ENCODE assay signal across 8 mouse cellular contexts in the genomic region with DNA sequence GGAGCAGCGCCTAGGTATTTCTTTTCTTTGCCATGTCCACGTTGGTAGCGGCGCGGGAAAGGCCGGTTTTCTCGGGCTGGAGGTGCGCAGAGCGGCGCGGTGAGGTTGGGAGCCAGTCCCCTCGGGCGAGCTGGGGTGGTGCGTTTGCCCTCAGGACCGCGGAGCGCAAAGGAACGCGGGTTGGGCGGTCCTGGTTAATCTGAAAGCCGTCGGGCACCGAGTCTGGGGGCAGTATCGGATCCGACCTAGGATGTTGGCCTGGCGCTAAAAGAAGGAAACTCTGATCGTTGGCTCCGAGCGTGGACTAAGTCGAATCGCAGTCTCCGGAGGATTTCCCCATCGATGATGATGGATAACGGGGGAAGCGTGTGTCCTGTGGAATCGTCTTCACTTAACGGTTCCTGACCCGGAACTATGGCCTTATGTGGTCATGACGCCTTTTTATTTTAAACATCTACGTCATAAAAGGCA. TPM values are rescaled to one million over a fixed set of nuclear protein-coding genes. Genes with fewer than 3 reads are reported as not detected.
A peak's percentile ranks its signal among the peaks of the same experiment; 100 is the strongest.
DNase-seq lines count a peak whose midpoint lies in the region; ATAC-seq lines count a peak whose summit lies in the region.
"Not testable (repeated sequence)": the region's sequence is repeated elsewhere in the genome, so short reads cannot be mapped to it uniquely, and the experiment has no call there.

No protein-coding gene starts in this region.

- H3K27me3 ChIP-seq in embryonic facial prominence, embryonic 10.5 days (replicated peaks; ENCODE audit: low read depth, poor library complexity, severe bottlenecking); limb, embryonic 11.5 days (ENCODE audit: control insufficient read depth, insufficient read depth, low read length): not testable (repeated sequence)

- peak; percentile 36 for DNase-seq in 3134 (ENCODE audit: extremely low read depth, insufficient read length, low spot score)
- DNase-seq in adrenal gland, postnatal 36 days: peak; percentile 7 to 14
- peak; percentile 24 for DNase-seq in embryonic facial prominence, embryonic 10.5 days (ENCODE audit: low spot score)
- peak; percentile 6 to 45 for DNase-seq in heart, adult 18-20 months
- peak; percentile 65 for DNase-seq in induced T-regulatory cell, adult 2 months (ENCODE audit: low read depth)
- not testable (repeated sequence) for DNase-seq in limb, embryonic 11.5 days (ENCODE audit: low spot score)
- peak; percentile 37 for DNase-seq in retina, postnatal 1 day

- not testable (repeated sequence) for H3K79me2 ChIP-seq in macrophage (ENCODE audit: inconsistent target)

- peak; percentile 82 for ATAC-seq in limb, embryonic 11.5 days (ENCODE audit: insufficient number of reproducible peaks, low FRiP score, low TSS enrichment, low read depth)

- peak overlapping the region; percentile 25; the same call in 1 of the 2 replicates for H3K4me2 ChIP-seq in limb, embryonic 11.5 days (ENCODE audit: low read depth, severe bottlenecking)

- peaks cover 11% of the 10 kb centered on the region for H3K9me3 ChIP-seq in embryonic facial prominence, embryonic 10.5 days
- H3K9me3 ChIP-seq in limb, embryonic 11.5 days (ENCODE audit: control insufficient read depth, low read length): not testable (repeated sequence)

- not testable (repeated sequence) for H3K9ac ChIP-seq in limb, embryonic 11.5 days (ENCODE audit: low read length)

- peak overlapping the region; percentile 51 for H3K4me3 ChIP-seq in embryonic facial prominence, embryonic 10.5 days
- H3K4me3 ChIP-seq in limb, embryonic 11.5 days (ENCODE audit: low read depth, low read length): peak overlapping the region; percentile 16; the same call in 1 of the 2 replicates
- peak overlapping the region; percentile 25 for H3K4me3 ChIP-seq in macrophage (ENCODE audit: inconsistent target)

- not testable (repeated sequence) for H3K4me1 ChIP-seq in embryonic facial prominence, embryonic 10.5 days; limb, embryonic 11.5 days (ENCODE audit: control insufficient read depth, insufficient read depth, low read length)

- 19% methylated on average over 26 of the region's 40 CpGs for WGBS in embryonic facial prominence, embryonic 10.5 days
- WGBS in limb, embryonic 11.5 days: 17% methylated on average over 23 of the region's 40 CpGs
- 10% methylated on average over 14 of the region's 40 CpGs for WGBS in macrophage (ENCODE audit: missing documents)

- not testable (repeated sequence) for H3K27ac ChIP-seq in embryonic facial prominence, embryonic 10.5 days (replicated peaks); limb, embryonic 11.5 days (replicated peaks; ENCODE audit: low read depth, low read length); macrophage

- H3K36me3 ChIP-seq in embryonic facial prominence, embryonic 10.5 days (replicated peaks); limb, embryonic 11.5 days (ENCODE audit: control insufficient read depth, insufficient read depth, low read length); macrophage (ENCODE audit: inconsistent target): not testable (repeated sequence)

RNA-seq across cellular contexts. Expression of a gene that starts 0.6 kb away (rescaled TPM):
- 10 to 100 TPM in 1 of 2 experiments, 1 to 10 TPM in 1; 9.5 to 10.1 TPM for total RNA-seq in adrenal gland, postnatal 36 days (2021)
- polyA plus RNA-seq in embryonic facial prominence, embryonic 10.5 days (2016; fragmentation: Nextera tagmentation; extraction: Ambion mirVana): 5.1 and 5.7 TPM in 2 replicates
- total RNA-seq in heart, adult 18-20 months (2021): 1 to 10 TPM; 8.4 TPM
- 6.8 and 7.0 TPM in 2 replicates for polyA plus RNA-seq in limb, embryonic 11.5 days (2014; fragmentation: Nextera tagmentation; extraction: Ambion mirVana)
- total RNA-seq in macrophage (2018; cell fraction: chromatin; rRNA removed): 10 to 100 TPM; 11.1 to 50.3 (median 32.2) TPM
- total RNA-seq in macrophage (2018; cell fraction: cytosol; rRNA removed): 1 to 10 TPM; 2.3 to 5.3 (median 3.8) TPM
- 10 to 100 TPM; 12.2 to 40.1 (median 20.6) TPM for total RNA-seq in macrophage (2018; cell fraction: nucleus; rRNA removed)
- 2.2 to 5.3 TPM (median 2.6 TPM) in 3 replicates for polyA plus RNA-seq in macrophage (2018)

RNA-seq across cellular contexts. Expression of a gene that starts 31.2 kb away (rescaled TPM):
- 10 to 100 TPM; 26.3 to 32.8 TPM for total RNA-seq in adrenal gland, postnatal 36 days (2021)
- polyA plus RNA-seq in embryonic facial prominence, embryonic 10.5 days (2016; fragmentation: Nextera tagmentation; extraction: Ambion mirVana): 84.5 and 85.9 TPM in 2 replicates
- 10 to 100 TPM; 18.2 to 20.0 TPM for total RNA-seq in heart, adult 18-20 months (2021)
- 116 and 120 TPM in 2 replicates for polyA plus RNA-seq in limb, embryonic 11.5 days (2014; fragmentation: Nextera tagmentation; extraction: Ambion mirVana)
- 10 to 100 TPM in 8 of 26 experiments, 1 to 10 TPM in 18; 2.2 to 34.7 (median 7.9) TPM for total RNA-seq in macrophage (2018; cell fraction: chromatin; rRNA removed)
- total RNA-seq in macrophage (2018; cell fraction: cytosol; rRNA removed): 10 to 100 TPM in 5 of 26 experiments, 1 to 10 TPM in 21; 3.9 to 16.4 (median 7.0) TPM
- 10 to 100 TPM in 2 of 26 experiments, 1 to 10 TPM in 24; 1.6 to 18.0 (median 4.6) TPM for total RNA-seq in macrophage (2018; cell fraction: nucleus; rRNA removed)
- polyA plus RNA-seq in macrophage (2018): 5.0 to 19.5 TPM (median 14.1 TPM) in 3 replicates

RNA-seq across cellular contexts. Expression of a gene that starts 51.4 kb away (rescaled TPM):
- 10 to 100 TPM; 13.0 to 13.6 TPM for total RNA-seq in adrenal gland, postnatal 36 days (2021)
- polyA plus RNA-seq in embryonic facial prominence, embryonic 10.5 days (2016; fragmentation: Nextera tagmentation; extraction: Ambion mirVana): 13.4 and 15.0 TPM in 2 replicates
- 1 to 10 TPM; 6.1 to 7.2 TPM for total RNA-seq in heart, adult 18-20 months (2021)
- 17.1 and 17.7 TPM in 2 replicates for polyA plus RNA-seq in limb, embryonic 11.5 days (2014; fragmentation: Nextera tagmentation; extraction: Ambion mirVana)
- total RNA-seq in macrophage (2018; cell fraction: chromatin; rRNA removed): 100 to 1,000 TPM in 15 of 26 experiments, 10 to 100 TPM in 11; 58.4 to 142 (median 103) TPM
- 10 to 100 TPM in 14 of 26 experiments, 1 to 10 TPM in 12; 7.1 to 15.8 (median 10.6) TPM for total RNA-seq in macrophage (2018; cell fraction: cytosol; rRNA removed)
- total RNA-seq in macrophage (2018; cell fraction: nucleus; rRNA removed): 100 to 1,000 TPM in 1 of 26 experiments, 10 to 100 TPM in 25; 42.9 to 102 (median 62.2) TPM
- polyA plus RNA-seq in macrophage (2018): 5.6 to 9.8 TPM (median 8.6 TPM) in 3 replicates
